Mouse (Mus musculus) lung, adult 2 months (tissue): ENCODE measurements at regions not wholly inside any gene's neighbourhood (a gene's known extent, or its start where the extent isn't known, plus 50 kb on each side); places are given as distances from the start of the nearest gene placed in this dataset.

Experiments used
- CTCF ChIP-seq: fragments of 200-500 bp; IDR thresholded peaks from 2 replicates; pipeline ENCODE4 v1.5.1; 2011; ENCODE audit warnings: mild to moderate bottlenecking, low read length, control low read depth; ENCODE audit not compliant: insufficient read depth
- POLR2A ChIP-seq: fragments of 200-500 bp; IDR thresholded peaks from 2 replicates; pipeline ENCODE4 v1.6.1; 2011; ENCODE audit warnings: low read depth, mild to moderate bottlenecking, control low read depth, low read length, borderline replicate concordance; ENCODE audit errors: extremely low read depth

DNA sequence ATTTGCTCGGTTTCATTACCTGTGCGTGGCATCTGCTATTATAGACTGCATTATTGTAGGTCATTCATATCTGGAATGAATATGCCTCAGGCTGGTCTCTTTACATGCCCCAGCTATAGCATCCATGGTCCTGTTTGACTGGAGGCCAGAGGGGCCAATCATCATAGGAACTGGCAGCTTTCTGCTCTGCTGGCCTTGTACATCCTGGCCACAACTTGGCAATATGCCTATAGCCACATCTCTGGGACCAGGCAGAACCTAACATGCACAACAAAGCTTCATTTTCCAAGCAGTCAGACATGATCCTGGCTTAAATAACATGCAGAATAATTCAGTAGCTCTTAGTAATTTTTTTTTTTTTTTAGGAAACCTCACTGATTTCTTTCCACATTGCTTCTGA, 227.6 kb upstream of the B3gat1 start:
- TF ChIP-seq CTCF (no peak), POLR2A (no peak)
